Mouse (Mus musculus) cerebellum, postnatal 4 days (tissue): ENCODE measurements around the gene Tepp.

Source experiments
- DNase-seq, 2 experiments: peaks; one replicate each; pipeline ENCODE4 v3.0.0; 2022; ENCODE audit warnings: low spot score in 2 of 2, mixed read lengths in 1 of 2

The Tepp gene

DNA sequence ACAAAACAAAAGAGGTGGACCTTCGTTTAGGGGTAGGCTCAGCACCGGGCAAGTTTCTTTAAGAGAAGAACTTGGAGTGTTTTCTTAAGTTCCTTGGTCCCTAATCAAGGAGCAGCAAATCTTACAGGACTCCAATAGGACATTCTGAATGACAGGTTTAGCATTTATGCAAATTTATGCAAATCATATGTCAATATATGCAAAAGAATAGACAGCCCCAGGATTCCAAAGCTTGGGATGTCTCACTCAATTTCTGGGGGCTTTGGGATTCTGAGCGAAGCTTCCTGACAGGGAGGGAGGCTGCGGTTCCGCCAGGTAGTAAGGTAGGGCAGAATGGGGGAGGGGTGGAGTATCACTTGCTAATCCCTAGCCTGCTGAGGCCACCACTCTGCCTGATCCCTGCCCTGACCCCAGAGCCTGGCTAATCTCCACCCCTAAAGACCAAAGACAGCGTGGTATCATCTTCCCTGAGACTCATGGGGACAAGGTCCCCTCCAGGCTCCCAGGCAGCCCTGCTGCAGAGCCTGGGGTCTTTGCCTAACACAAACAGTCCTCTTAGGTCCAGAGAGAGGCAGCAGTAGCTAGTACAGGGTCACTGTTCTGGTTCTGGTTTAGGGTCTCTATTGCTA is at the start of gene Tepp:
Tepp (plus strand) TSS at position 225 of the 629 bp plus-strand sequence.
- DNase-seq = no peak

DNA sequence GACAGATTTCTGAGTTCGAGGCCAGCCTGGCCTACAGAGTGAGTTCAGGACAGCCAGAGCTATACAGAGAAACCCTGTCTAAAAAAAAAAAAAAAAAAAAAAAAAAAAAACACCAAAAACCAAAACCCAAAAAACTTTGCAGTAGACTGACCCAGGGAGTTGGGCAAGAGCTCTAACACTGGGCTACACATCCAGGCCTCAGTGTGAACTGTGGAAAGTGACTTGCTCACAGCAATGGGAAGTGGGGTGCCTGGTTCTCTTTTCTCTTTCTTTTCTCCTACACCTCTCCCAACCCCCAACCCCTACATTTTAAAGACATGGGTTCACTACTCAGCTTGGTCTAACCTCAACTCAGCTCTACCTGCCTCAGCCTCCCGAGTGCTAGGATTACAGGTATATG is 48.2 kb upstream of the Tepp start:
- DNase-seq = no peak

DNA sequence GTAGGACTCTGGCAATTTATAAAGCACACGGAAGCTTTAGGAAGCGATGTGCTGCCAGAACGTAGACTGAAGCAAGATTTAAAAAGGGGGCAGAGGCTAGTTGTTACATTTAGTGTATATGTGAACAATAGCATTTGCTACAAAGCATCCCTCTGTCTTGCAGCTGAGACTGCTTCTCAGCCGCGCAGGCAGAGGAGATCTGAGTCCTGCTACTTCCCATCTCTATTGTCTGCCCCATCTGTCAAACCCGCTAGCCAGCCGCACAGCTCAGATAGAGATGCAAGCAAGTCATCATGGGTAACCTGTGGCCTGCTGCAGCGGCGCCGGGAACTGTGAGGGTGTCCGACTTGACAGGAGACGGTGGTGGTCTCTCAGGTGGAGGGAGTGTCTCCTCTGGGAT is 39.9 kb upstream of the Tepp start:
- no peak for DNase-seq

DNA sequence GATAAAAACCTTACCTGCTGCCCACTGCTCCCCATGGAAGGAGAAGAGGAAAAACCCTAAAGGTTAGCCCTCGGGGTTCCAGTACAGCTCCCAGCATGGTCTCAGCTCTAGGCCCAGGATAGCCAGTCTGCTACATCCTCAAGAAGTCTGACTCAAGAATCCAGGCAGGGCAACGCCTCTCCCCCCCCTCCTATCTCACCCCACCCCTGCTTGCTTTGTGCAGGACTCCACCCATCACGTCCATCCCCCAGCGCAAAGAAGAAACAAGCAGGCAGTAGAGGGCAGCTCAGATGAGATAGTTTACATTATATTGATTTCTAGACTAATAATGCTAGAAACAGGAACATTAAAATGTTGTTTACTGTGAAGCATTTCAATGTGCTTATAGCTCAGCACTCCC is 38.5 kb upstream of the Tepp start:
- no peak for DNase-seq

DNA sequence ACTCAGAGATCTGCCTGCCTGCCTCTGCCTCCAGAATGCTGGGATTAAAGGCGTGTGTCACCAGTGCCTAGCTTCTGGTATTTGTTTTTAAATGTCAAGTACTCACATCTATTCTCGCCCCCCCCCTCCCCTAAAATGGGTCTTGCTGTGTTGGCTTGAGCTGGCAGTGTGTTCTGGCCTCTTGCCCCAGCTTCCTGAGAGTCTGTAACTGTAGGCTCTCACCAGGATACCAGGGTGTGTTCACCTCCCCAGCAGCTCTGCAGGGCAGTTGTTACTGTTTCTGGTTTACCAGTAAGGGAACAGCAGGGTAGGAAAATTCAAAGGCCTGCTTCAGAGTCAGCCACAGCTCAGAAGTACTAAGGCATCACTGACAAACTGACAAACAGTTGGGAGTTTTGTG is 37.5 kb upstream of the Tepp start:
- DNase-seq = no peak

DNA sequence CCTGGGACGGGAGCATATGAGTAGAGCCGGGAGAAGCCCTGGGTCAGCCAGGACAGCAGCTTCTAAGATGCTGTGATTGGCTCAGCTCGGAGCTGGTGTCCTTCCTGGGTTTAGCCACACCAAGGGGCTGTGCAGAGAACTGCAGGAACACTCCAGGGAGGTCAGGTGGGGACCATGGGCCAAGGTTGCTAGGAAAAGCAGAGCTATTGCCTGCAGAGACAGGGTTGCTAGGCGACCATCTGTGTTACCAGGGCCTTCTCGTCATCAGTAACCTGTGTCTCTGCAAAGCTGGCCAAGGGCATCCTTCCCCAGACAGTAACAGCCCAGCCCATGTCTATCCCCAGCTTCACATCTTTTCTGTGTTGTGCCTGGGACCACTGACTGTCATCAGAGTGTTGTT is 28.9 kb upstream of the Tepp start:
- peak in 1 of 2 experiments; percentile 16 for DNase-seq

DNA sequence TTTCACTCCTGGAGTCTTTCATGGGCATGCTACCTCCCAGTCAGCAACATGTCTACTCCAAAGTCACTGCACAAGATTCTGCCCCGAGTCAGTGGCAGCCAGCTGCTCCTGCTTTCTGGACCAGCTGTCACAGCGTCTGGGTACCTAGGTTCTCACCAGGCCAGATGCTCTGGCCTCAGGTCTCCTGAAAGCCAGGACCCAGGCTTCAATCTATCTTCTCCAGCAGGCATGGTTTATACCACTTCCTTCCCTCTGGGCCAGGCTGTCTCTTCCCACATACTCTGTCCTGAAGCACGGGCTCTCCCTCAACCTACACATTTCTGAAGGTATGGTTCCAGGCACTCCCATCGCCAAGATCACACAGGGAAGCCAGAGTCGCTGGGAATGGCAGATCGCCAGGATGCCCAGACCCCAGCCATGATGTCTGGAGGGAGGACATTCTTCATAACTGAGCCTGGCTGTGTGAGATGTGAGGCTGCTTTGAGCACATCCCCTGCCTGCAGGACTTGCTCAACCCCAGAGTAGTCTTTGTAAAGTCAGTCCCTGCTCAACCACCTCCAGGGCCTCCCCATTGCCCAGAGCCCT is 21.2 kb upstream of the Tepp start:
- DNase-seq = peak in 1 of 2 experiments; percentile 20

DNA sequence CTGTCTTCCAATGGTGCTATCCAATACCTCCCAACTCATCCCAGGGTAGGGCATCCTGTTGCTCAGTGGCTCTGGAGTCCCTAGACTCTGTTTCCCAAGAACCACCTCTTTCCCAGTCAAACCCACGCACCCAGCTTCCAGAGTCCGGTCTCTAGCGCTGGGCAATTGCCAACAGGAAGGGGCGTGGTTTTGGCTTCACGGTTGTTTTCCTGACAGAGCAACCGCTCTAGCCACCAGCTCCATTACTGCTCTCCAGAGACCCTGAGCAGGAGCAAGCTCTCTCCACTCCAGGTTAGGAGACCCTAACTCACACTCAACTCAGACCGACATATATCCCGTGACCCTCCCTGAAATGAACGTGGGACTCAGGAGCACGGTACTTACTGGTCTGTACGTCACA is 17.2 kb upstream of the Tepp start:
- peak in 1 of 2 experiments; percentile 52 for DNase-seq

DNA sequence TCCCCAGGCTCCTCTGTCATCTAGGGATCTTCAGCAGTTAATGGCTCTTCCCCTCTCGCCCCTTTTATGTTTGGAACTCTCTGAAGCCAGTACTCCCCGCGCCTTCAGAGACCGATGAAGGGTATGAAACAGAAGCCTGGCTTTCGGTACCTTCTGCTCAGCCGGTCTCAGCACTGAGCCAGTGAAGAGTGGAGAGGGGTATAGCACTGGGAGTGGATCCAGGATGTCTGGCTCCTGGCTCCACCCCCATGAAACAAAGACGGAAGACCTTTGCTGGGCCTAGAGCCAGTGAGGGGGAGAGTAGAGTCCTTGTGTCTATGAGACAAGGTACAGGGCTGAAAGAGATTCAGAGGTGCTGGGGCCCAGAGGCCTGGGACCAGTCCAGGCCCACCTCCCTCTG is 16.5 kb upstream of the Tepp start:
- no peak for DNase-seq

DNA sequence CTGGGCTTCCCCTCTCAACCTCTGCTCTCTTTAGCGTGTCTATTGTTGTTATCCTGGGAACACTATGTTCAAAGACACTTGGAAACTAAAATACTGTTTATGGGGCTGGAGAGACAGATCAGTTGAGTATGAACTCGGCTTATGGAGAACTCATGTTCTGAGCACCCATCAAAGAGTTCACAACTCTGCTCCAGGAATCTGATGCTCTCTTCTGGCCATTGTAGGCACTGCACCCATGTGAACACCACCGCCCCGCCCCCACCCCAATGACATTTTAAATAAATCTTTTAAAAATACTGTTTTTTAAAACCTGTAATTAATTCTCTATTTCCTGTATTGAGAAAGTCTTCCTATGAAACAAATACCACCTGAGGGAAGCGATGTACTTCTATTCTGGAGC is 8.0 kb upstream of the Tepp start:
- DNase-seq = peak in 1 of 2 experiments; percentile 44

DNA sequence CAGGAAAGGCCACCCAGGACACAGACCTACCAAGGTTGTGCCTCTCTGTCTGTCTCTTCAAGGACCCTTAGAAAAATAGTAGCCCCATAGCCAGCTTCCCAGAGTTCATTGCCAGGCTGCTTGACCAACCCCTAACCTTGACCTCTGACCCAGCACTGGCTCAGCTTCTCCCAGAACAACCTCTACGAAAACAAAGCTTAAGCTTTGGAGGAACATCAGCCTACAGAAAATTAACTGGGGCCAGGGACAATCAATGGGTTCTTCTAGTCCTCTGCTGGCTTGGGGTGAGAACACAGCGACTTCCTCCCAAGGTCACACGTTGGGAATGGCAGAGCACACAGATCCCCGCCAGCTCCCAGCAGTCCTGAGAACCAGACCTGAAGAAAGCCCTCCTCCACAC is 4.8 kb upstream of the Tepp start:
- no peak for DNase-seq

DNA sequence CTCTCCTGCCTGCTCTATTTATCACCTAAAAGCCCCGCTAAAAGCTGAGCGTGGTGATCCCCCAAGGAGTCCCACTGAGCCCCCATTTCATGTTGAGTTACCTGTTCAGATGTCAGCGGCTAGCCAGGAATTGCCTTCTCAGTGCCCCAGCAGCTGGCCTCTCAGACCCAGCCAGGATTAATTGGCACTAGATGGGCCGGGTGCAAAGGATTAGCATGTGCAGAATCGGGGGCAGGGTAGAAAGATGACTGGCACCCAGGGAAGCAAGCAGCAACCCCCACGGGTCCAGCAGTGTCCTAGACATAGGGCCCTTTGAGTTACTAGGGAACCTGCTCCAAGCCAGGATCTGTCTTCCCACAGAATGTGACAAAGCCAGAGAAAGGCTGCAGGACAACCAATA is 3.9 kb upstream of the Tepp start, which contains the start of gene Cngb1:
Cngb1 (minus strand) TSS at position 155 of the 400 bp plus-strand sequence.
- no peak for DNase-seq

DNA sequence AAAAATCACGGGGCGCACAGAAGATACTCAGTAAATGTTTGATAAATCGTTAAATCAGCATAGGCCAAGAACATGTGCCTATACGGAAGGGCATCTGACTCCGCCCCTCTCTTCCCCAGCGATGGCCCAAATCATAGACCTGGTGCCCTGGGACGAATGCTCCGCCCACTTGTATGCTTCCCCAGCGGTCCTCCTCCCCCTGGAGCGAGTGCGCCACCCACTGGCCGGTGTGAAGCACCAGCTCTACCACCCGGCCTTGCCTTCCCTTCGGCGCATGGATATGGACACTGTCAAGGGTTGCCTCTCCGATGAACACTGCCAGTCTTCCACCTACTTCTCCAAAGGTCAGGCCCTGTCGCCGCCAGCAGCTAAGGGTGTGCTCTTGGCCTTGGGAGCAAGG is 2.5 kb downstream of the Tepp start:
- no peak for DNase-seq

DNA sequence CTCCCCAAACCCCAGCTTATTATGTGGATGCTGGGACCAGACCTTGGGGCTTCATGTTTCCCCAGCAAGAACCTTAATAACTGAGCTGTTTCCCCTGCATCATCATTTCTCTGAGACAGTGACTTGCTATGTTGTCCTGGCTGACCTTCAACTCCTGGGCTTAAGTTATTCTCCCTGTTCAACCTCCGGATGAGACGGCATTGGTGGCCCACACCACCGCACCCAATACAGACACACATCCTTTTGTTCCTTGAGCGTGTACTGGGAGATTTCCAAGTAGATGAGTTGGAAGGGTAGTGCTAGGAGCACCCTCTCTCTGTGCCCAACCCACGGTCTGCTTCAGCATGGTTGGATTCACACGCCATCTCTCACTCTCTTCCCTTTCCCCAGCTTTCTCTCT is 3.5 kb downstream of the Tepp start:
- DNase-seq = no peak

DNA sequence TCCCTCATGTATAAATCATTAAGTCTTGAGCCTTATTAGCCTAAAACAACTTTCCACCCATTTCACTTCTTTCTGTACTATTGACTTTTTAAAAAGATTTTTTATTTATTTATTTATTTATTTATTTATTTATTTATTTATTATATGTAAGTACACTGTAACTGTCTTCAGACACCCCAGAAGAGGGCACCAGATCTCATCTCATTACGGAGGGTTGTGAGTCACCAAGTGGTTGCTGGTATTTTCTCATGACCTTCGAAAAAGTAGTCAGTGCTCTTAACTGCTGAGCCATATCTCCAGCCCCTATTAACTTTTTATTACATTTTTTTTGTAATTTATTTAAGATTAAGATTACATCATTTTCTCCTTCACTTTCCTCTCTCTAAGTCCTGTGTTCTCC is 4.3 kb downstream of the Tepp start:
- no peak for DNase-seq

DNA sequence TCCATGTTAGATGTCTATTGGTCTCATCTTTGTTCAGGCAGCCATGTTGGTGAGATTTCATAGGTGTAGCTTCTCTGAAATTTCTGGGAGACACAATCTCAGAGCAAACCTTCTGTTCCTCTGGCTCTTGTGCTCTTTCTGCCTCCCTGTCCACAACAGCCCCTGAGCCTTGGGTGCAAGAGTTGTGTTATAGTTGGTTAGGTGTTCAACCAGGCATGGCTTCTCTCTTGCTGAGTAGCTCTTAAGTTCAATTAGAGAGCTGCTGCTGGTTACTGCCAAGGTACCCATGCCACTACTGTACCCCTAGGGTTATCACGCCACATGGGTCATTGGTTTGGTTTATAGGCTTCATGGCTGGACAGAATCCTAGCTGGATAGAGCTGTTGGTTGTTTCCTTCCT is 5.0 kb downstream of the Tepp start:
- no peak for DNase-seq

DNA sequence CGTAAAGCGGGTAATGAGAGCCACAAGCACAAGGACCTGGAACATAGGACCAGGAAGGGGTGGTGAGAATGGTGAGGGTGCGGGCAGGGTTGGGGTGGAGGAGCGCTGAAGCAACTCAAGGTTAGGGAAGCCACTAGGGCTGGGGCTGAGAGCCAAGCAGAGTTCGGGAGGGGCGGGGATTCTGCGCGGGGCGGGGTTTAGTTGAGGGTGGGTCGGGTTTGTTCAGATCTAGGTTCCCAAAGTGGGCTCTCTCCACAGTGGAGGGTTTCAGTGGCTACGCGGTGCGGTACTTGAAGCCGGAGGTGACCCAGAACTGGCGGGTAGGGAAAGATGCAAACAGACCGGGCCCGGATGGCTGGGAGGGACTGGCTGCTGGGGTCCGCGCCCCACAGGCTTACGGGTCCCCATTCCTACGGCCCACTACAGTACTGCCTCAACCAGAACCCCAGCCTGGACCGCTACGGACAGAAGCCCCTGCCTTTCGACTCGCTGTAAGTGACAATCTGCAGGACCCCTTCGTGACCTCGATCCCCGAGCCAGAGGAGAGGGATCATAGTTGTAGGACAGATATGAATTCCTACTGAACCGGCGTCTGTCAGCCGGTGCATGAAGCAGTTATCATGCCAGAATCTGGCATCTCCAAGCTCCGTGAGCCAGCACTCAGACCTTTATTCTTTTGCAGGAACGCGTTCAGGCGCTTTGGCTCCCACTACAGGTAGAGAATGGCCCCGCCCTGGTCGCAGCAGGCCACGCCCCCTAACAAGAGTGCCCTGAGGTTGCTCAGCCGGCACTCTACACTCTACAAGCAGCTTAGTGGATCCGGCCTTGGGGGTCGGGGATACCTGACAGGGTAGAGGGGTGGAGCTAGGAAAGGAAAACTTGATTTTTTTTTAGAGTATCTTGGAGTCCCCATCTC is 10.1 kb downstream of the Tepp start:
- DNase-seq = peak in 1 of 2 experiments; percentile 43

DNA sequence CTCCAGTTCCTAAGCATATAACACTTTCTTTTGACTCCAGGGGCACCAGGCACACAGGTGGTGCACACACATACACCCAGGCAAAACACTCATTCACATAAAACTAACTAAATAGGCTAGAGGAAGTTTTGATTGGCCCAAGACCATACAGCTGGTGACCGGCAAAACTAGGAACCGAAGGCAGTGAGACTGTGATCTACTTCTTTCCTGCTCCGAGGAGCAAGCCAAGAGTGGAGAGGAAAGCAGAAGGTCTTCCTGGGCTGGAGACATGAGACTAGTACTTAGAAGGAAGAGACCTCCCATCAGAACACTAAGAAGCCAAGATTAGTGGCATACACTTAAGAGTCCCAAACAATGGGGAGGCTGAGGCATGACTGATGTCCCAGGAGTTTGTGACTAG is 12.8 kb downstream of the Tepp start:
- DNase-seq = no peak

DNA sequence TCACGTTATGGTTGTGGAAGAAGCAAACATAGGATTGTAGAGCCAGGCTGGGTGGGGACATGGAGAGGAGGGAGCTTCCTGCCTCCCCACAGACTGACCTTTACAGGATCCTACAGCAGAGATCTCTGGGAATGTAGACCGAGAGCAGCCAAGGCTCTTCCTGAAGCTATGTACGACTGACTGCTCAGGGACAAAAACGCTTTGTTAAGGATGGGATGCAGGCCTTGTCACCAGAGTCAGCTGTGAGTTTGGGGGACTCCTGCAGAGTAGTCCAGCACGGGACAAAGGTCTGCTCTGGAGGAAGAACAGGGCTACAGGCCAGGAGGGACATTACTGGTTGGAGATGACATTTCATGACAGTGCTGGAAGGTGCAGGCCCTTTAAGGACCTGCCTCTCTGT is 14.3 kb downstream of the Tepp start:
- DNase-seq = no peak

DNA sequence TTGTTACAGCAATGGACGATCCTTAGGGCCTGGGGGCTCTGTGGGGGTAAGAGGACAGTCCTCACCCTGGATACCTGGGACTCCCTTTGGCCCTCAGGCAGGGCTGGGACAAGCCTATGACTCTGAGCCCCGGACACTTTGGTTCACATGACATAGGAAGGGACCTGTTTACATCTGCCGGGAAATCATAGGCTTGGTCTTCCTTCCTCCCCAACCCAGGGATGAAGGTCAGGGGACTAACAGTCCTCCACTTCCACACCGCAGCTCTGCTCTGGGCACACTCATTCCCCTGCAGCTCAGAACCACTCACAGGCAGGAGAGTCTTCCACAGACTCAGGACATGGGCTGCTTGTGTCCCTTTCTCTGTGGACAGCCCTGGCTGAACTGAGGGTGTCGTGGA is 16.5 kb downstream of the Tepp start:
- no peak for DNase-seq

DNA sequence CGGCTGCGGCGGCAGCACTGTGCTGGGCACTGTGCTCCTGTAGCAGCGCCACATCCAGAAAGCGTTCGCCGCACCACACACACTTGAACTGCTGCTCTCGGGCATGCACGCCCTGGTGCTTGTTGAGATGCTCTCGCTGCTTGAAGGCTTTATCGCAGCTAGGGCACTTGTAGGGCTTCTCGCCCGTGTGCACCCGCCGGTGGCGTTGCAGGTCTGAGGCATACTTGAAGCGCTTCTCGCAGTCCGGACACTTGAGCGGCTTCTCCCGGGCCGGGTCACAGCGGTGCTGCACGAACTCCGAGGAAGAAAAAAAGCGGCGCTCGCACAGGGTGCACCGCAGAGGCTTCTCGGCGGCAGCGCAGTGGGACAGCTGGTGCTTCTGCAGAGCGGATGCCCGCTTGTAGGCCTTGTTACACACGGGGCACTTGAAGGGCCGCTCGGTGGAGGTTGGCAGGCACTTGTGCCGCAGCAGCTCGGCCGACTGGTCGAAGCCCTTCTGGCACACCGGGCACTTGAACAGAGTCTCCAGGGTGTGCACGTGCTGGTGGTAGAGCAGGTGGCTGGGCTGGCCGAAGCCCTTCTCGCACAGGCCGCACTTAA is 17.6 kb downstream of the Tepp start:
- no peak for DNase-seq

DNA sequence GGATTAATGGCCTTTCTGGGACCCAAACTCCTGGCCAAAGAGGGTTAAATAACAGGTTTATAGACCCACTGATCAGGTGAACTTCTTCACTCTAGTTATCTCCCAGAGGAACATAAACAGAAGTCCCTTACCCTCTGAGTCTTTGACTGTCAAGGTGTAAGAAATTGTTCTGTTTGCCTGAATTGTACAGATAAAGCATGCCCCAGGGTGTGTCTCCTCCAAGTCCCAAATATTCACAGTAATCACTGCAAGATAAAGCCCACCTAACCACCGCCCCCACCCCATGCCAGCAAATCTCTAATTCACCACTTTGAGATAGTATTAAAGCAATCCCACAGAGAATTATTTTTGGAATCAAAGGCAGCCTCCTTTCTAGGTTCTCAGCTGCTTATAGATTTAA is 20.0 kb downstream of the Tepp start:
- no peak for DNase-seq
